Mouse (Mus musculus) embryonic facial prominence, embryonic 12.5 days (tissue): ENCODE measurements at regions not wholly inside any gene's neighbourhood (a gene's known extent, or its start where the extent isn't known, plus 50 kb on each side); places are given as distances from the start of the nearest gene placed in this dataset.

Source experiments
- ATAC-seq: fragments of 200-750 bp; cut with Nextera tagmentation; 2 replicates; pipeline ENCODE4 v1.8.0; 2017; ENCODE audit not compliant: insufficient number of reproducible peaks, insufficient read depth, low FRiP score, low TSS enrichment
- H3K27ac ChIP-seq: fragments of 300-500 bp; sonication (generic); 2 replicates; pipeline ENCODE4 v1.5.1; 2016; ENCODE audit warnings: mild to moderate bottlenecking
- H3K27me3 ChIP-seq: fragments of 300-500 bp; sonication (generic); 2 replicates; pipeline ENCODE4 v1.6.1; 2016; ENCODE audit warnings: mild to moderate bottlenecking, moderate library complexity
- H3K36me3 ChIP-seq: fragments of 300-500 bp; sonication (generic); 2 replicates; pipeline ENCODE4 v1.6.1; 2016; ENCODE audit warnings: mild to moderate bottlenecking
- H3K4me1 ChIP-seq: fragments of 300-500 bp; sonication (generic); 2 replicates; pipeline ENCODE4 v1.6.1; 2016
- H3K4me2 ChIP-seq: fragments of 300-500 bp; sonication (generic); replicated peaks from 2 replicates; pipeline ENCODE4 v1.6.1; 2016; ENCODE audit warnings: mild to moderate bottlenecking, moderate library complexity
- H3K4me3 ChIP-seq: fragments of 300-500 bp; sonication (generic); 2 replicates; pipeline ENCODE4 v1.5.1; 2016; ENCODE audit warnings: mild to moderate bottlenecking
- H3K9ac ChIP-seq: fragments of 300-500 bp; sonication (generic); 2 replicates; pipeline ENCODE4 v1.6.1; 2016; ENCODE audit warnings: mild to moderate bottlenecking, moderate library complexity
- H3K9me3 ChIP-seq: fragments of 300-500 bp; sonication (generic); 2 replicates; pipeline ENCODE4 v1.6.1; 2016; ENCODE audit warnings: mild to moderate bottlenecking, moderate library complexity
- WGBS: fragments of 180-500 bp; shearing (Covaris S2); methylation state at CpG from one replicate; pipeline ENCODE4 v1.1.7; 2016; 5-methylcytosine and 5-hydroxymethylcytosine counted together

GRCm38 (mm10) chr7:63811816-63812215 is 104.8 kb upstream of the E030018B13Rik start:
- WGBS: 90% methylated on average over 4 of the region's 4 CpGs
- no peak for ATAC-seq
- H3K27ac ChIP-seq: no peak overlapping the region
- H3K36me3 ChIP-seq: no peaks in the 10 kb centered on the region
- H3K4me1 ChIP-seq: no peaks in the 10 kb centered on the region
- H3K9ac ChIP-seq: no peak overlapping the region
- no peaks in the 10 kb centered on the region for H3K27me3 ChIP-seq
- H3K4me3 ChIP-seq: no peak overlapping the region
- no peaks in the 10 kb centered on the region for H3K9me3 ChIP-seq
- no peak overlapping the region for H3K4me2 ChIP-seq

DNA sequence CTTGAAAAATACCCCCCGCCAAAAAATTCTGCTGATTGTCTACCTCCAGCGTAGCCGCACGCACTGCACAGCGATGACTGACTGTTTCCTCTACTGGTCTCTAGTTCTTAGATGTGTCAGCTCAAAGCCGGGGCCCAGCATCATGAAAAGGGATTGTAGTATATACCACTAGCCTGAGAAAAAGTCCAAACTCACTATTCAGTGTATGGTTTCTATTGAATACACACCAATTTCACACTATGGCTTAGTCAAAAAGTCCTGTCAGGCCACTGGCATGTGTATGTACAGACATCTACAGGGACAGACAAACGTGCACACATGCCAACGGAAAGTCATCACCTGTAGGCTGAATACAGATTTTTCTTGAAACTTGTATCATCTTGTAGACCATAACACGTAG is 101.1 kb upstream of the E030018B13Rik start:
- Histone ChIP-seq H3K4me3 (no peak overlapping the region), H3K27me3 (no peaks in the 10 kb centered on the region), H3K4me2 (no peak overlapping the region), H3K9ac (no peak overlapping the region), H3K27ac (no peak overlapping the region), H3K36me3 (no peaks in the 10 kb centered on the region), H3K4me1 (no peaks in the 10 kb centered on the region), H3K9me3 (no peaks in the 10 kb centered on the region)
- 92% methylated on average over 9 of the region's 9 CpGs for WGBS
- ATAC-seq: no peak

DNA sequence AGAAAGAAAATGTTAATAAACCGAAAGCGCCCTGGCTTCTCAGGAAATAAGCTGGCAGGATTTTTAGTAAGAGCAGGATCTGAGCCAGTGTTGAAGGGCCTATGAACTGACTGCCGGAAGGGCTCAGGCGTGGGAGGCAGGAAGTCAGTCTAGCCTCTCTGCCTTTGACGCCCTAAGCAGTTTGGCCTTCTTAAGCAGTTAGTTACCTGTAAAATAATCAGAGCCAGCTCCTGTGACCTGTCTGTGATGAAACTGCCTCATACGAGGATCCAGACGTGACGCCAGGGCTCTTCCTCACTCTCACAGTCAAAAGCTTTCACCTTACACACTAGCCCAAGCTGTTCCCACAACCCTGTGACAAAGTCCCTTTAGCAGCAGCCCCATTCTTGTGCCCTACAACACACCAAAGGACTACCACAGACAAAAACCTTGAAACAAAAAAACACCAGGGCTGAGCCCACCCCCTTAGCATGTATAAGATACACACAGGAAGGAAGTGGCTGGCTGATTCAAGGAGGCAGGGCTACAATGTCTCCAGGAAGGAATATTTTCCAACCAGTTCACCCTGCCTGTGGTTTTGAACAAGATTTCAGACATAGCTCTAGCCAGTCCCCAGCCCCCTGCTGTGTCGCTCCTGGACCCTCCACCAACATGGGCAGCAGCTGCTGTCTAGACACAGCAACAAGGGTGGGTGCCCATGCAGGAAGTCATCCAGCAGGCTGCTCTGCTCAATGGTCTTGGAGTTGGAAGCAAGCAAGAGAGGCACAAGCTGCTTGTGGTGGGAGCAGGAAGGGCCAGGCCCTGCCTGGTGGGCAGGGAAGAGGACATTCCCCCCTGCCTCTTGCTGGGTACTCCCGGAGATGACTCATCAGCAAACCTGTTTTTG is 100.4 kb upstream of the E030018B13Rik start:
- ATAC-seq: no peak
- Histone ChIP-seq H3K9ac (no peak overlapping the region), H3K9me3 (no peaks in the 10 kb centered on the region), H3K27me3 (no peaks in the 10 kb centered on the region), H3K4me2 (no peak overlapping the region), H3K4me1 (no peaks in the 10 kb centered on the region), H3K4me3 (no peak overlapping the region), H3K36me3 (no peaks in the 10 kb centered on the region), H3K27ac (peak overlapping the region; percentile 37; the same call in 1 of the 2 replicates)
- 74% methylated on average over 10 of the region's 10 CpGs for WGBS

GRCm38 (mm10) chr7:63817476-63817875 is 99.2 kb upstream of the E030018B13Rik start:
- Histone ChIP-seq H3K4me1 (no peaks in the 10 kb centered on the region), H3K4me3 (no peak overlapping the region), H3K27me3 (no peaks in the 10 kb centered on the region), H3K9me3 (no peaks in the 10 kb centered on the region), H3K4me2 (no peak overlapping the region), H3K27ac (no peak overlapping the region), H3K36me3 (no peaks in the 10 kb centered on the region), H3K9ac (no peak overlapping the region)
- no peak for ATAC-seq
- WGBS: 86% methylated on average over 1 of the region's 1 CpGs

DNA sequence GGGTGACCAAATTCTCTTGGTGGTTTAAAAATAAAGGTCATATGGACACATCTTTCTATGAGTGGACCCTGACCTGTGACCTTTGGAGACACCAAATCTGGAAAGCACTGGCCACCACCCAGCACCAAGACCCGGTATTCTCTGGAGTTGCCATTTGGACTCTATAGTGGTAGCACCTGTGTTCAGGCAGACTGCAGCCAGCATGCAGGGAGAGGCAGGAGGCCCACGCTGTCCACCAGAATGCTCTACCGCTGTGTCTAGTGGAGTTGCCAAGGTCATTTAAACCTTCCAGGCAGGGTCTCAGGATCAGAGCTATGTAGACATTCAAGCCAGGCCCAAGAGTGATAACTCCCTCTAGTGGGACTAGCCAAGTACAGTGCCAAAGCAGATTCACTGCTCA is 98.6 kb upstream of the E030018B13Rik start:
- 85% methylated on average over 3 of the region's 3 CpGs for WGBS
- no peaks in the 10 kb centered on the region for H3K36me3 ChIP-seq

GRCm38 (mm10) chr7:63820286-63820685 is 96.4 kb upstream of the E030018B13Rik start:
- no peak for ATAC-seq
- Histone ChIP-seq H3K4me1 (no peaks in the 10 kb centered on the region), H3K27ac (no peak overlapping the region), H3K4me3 (no peak overlapping the region), H3K4me2 (no peak overlapping the region), H3K9ac (no peak overlapping the region), H3K9me3 (no peaks in the 10 kb centered on the region), H3K27me3 (no peaks in the 10 kb centered on the region), H3K36me3 (no peaks in the 10 kb centered on the region)
- 77% methylated on average over 1 of the region's 1 CpGs for WGBS

More for the DNA sequence above, 98.6 kb upstream of the E030018B13Rik start:
- H3K4me2 ChIP-seq: no peak overlapping the region
- no peaks in the 10 kb centered on the region for H3K27me3 ChIP-seq
- no peaks in the 10 kb centered on the region for H3K9me3 ChIP-seq
- no peak overlapping the region for H3K9ac ChIP-seq
- H3K4me3 ChIP-seq: no peak overlapping the region
- no peak for ATAC-seq
- H3K4me1 ChIP-seq: no peaks in the 10 kb centered on the region
- no peak overlapping the region for H3K27ac ChIP-seq

DNA sequence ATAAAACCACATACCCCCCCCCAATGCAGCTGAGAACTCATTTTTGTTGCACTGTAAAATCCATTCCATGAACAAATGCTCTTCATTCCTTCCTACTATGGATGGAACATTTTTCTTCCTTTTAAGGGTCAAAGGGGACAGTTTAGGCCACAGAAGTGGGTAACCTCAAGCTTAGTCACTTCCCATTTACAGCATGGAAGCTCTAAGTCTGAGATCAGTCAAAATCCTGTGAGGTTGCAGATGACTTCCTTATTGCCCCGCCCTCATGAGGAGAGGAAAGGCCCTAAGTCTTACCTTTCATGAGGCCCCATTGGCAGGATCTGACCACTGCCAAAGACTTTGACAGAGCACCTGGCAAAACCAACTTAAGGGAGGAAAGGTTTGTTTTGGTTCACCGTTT is 94.7 kb upstream of the E030018B13Rik start:
- WGBS: 77% methylated on average over 2 of the region's 2 CpGs
- Histone ChIP-seq H3K27me3 (no peaks in the 10 kb centered on the region), H3K9ac (no peak overlapping the region), H3K36me3 (no peaks in the 10 kb centered on the region), H3K4me1 (no peaks in the 10 kb centered on the region), H3K9me3 (no peaks in the 10 kb centered on the region), H3K4me3 (no peak overlapping the region), H3K4me2 (no peak overlapping the region), H3K27ac (no peak overlapping the region)
- ATAC-seq: no peak

DNA sequence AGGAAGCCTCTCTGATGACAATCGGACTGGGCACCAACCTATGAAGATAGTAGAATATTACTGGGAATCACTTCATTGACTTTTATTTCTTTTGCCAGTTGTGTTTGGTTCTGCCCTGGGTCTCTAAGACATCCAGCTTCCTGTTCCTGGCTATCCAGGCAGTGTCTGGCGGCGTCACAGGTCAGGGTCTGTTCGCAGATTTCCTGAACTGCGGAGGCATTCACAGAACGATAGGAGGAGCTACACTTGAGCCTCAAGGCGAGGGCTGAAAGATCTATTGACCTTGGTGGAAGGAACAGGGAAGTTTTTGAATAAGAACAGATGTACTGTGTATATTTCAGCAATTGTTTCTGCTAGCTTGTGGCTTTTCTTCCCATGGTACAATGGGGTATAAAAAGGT is 92.6 kb upstream of the E030018B13Rik start:
- H3K4me3 ChIP-seq: no peak overlapping the region
- no peaks in the 10 kb centered on the region for H3K27me3 ChIP-seq
- H3K9ac ChIP-seq: no peak overlapping the region
- no peaks in the 10 kb centered on the region for H3K4me1 ChIP-seq
- H3K27ac ChIP-seq: no peak overlapping the region
- ATAC-seq: no peak
- H3K9me3 ChIP-seq: no peaks in the 10 kb centered on the region
- H3K4me2 ChIP-seq: no peak overlapping the region
- H3K36me3 ChIP-seq: no peaks in the 10 kb centered on the region
- 39% methylated on average over 7 of the region's 7 CpGs for WGBS

DNA sequence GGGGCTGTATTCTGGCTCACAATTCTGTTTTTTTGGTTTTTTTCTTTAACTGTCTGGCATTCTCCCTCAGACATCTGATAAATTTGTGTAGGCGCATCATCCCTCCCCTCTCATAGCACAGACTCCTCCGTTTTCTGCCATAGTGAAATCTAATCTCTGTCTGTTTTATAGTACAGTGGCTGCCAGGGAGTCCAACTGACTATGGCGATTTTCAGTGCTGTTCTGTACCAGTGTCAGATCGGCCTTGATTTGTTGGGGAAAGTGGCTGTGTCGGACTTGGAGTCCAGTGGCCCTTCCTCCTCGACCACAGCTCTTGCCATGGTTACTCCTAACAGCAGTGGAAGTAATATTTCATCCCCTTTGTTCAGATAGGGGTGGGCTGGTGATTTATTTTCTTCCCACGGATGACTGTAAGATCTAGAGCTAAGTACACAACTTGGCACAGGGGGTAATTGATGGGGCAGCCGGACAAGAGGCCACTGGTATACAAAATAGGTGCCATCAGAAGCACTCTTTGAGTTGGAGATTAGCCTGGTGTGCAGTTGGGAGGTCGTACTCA is 87.2 kb upstream of the E030018B13Rik start:
- H3K27ac ChIP-seq: no peak overlapping the region
- 85% methylated on average over 9 of the region's 9 CpGs for WGBS
- H3K27me3 ChIP-seq: no peaks in the 10 kb centered on the region
- H3K9me3 ChIP-seq: no peaks in the 10 kb centered on the region
- H3K4me3 ChIP-seq: no peak overlapping the region
- H3K4me2 ChIP-seq: no peak overlapping the region
- ATAC-seq: no peak
- no peaks in the 10 kb centered on the region for H3K4me1 ChIP-seq
- no peaks in the 10 kb centered on the region for H3K36me3 ChIP-seq
- no peak overlapping the region for H3K9ac ChIP-seq

- no peak overlapping the region for H3K9ac ChIP-seq
- no peak overlapping the region for H3K4me2 ChIP-seq
- no peak overlapping the region for H3K4me3 ChIP-seq
- H3K27me3 ChIP-seq: no peaks in the 10 kb centered on the region
- no peaks in the 10 kb centered on the region for H3K4me1 ChIP-seq
- no peaks in the 10 kb centered on the region for H3K36me3 ChIP-seq
- no peaks in the 10 kb centered on the region for H3K9me3 ChIP-seq
- WGBS: 88% methylated on average over 6 of the region's 6 CpGs
- ATAC-seq: no peak
- no peak overlapping the region for H3K27ac ChIP-seq
Measured at GRCm38 (mm10) chr7:63833676-63834075, 83.0 kb upstream of the E030018B13Rik start.

DNA sequence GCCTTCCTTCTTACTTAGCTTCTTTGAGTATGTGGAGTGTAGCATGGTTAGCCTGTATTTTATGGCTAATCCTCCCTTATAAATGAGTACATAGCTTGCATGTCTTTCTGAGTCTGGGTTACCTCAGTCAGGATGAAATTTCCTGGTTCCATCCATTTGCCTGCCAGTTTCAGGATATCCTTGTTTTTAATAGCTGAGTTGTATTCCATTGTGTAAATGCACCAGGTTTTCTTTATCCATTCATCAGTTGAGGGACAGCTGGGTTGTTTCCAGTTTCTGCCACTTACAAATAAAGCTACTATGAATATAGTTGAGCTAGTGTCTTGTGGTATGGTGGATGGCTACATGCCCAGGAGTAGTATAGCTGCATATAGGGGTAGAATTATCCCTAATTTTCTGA is 80.7 kb upstream of the E030018B13Rik start:
- no peak overlapping the region for H3K4me3 ChIP-seq
- H3K27me3 ChIP-seq: no peaks in the 10 kb centered on the region
- no peak overlapping the region for H3K27ac ChIP-seq
- H3K9ac ChIP-seq: no peak overlapping the region
- no peaks in the 10 kb centered on the region for H3K4me1 ChIP-seq
- no peaks in the 10 kb centered on the region for H3K9me3 ChIP-seq
- ATAC-seq: no peak
- no peak overlapping the region for H3K4me2 ChIP-seq
- H3K36me3 ChIP-seq: no peaks in the 10 kb centered on the region
